Mouse (Mus musculus): ENCODE measurements around the gene Ucn2. TPM values are rescaled to one million over a fixed set of nuclear protein-coding genes. Genes with fewer than 3 reads are reported as not detected.
A peak's percentile ranks its signal among the peaks of the same experiment; 100 is the strongest.

The Ucn2 gene
- polyA plus RNA-seq, 1 experiment from 2014 or later: not detected

DNA sequence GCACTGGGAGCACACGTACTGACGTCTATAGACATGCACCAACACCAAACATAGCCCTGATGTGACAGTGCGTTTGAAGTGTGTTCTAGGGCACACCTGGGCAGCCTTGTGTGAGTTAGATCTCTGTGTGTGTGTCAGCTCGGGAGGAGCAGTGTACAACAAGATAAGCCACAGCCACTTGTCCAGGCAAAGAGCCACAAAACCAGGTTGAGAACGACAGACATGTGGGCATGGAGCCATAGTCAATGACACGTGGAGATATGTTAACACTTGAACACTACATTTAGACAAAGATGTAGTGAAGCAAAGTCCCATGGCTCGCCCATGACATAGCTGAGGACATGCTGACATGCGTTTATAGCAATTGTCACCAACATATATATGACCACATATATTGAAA, 15.2 kb upstream of the Ucn2 start:
- Histone ChIP-seq H3K27me3 (replicated peaks) (no peaks in the 10 kb centered on the region), H3K4me1 (no peaks in the 10 kb centered on the region), H3K36me3 (no peaks in the 10 kb centered on the region), H3K4me2 (no peak overlapping the region), H3K9me3 (replicated peaks) (no peaks in the 10 kb centered on the region), H3K4me3 (replicated peaks) (no peak overlapping the region), H3K9ac (replicated peaks) (no peak overlapping the region), H3K27ac (replicated peaks) (no peak overlapping the region)
- 88% methylated on average over 8 of the region's 8 CpGs for WGBS
- ATAC-seq (ENCODE audit: low FRiP score): no peak

DNA sequence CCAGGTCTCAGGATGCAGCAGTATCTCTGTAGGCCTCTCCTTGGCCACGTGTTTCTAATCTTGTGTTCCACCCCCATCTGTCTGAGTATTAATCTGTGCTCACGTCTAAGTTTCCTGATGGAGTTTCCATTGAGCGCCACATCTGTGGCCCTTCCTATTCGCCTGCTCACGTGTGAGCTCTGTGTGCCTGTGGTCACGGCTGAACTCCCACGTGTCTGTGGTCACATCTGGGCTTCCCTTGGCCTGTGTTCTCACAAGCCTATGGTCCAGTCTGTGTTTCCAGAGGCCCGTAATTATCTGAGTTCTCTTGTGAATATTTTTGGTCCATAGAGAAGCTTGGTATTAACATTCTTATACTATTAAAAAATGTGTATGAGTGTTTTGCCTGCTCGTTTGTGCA, 9.3 kb upstream of the Ucn2 start:
- no peak overlapping the region for H3K4me2 ChIP-seq
- H3K36me3 ChIP-seq: no peaks in the 10 kb centered on the region
- no peak for ATAC-seq (ENCODE audit: low FRiP score)

DNA sequence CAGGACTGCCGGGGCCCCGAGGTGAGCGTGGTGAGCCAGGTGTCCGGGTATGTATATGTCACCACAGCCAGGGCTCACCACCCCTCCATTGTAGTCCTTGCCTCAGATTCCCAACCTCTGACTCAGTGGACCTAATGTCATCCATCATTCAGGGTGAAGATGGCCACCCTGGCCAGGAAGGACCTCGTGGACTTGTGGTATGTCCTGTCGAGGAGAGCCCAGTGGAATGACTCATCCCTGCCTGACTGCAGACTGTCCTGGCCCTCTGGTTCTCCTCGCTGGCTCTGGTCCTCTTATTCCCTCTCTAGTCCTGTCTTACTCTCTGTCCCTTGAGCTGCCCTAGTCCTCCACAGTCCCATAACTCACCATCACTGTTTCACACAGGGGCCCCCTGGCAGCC, 7.8 kb upstream of the Ucn2 start:
- no peaks in the 10 kb centered on the region for H3K36me3 ChIP-seq
- no peak overlapping the region for H3K9ac ChIP-seq (replicated peaks)
- no peaks in the 10 kb centered on the region for H3K4me1 ChIP-seq
- no peak overlapping the region for H3K4me2 ChIP-seq
- H3K27me3 ChIP-seq (replicated peaks): no peaks in the 10 kb centered on the region
- WGBS: 77% methylated on average over 7 of the region's 7 CpGs
- no peak overlapping the region for H3K4me3 ChIP-seq (replicated peaks)
- no peaks in the 10 kb centered on the region for H3K9me3 ChIP-seq (replicated peaks)
- no peak for ATAC-seq (ENCODE audit: low FRiP score)
- H3K27ac ChIP-seq (replicated peaks): no peak overlapping the region

More for the DNA sequence above, 9.3 kb upstream of the Ucn2 start:
- H3K4me3 ChIP-seq (replicated peaks): no peak overlapping the region
- H3K4me1 ChIP-seq: no peaks in the 10 kb centered on the region
- H3K27ac ChIP-seq (replicated peaks): no peak overlapping the region
- WGBS: 89% methylated on average over 9 of the region's 9 CpGs
- no peaks in the 10 kb centered on the region for H3K9me3 ChIP-seq (replicated peaks)
- H3K9ac ChIP-seq (replicated peaks): no peak overlapping the region
- H3K27me3 ChIP-seq (replicated peaks): no peaks in the 10 kb centered on the region

DNA sequence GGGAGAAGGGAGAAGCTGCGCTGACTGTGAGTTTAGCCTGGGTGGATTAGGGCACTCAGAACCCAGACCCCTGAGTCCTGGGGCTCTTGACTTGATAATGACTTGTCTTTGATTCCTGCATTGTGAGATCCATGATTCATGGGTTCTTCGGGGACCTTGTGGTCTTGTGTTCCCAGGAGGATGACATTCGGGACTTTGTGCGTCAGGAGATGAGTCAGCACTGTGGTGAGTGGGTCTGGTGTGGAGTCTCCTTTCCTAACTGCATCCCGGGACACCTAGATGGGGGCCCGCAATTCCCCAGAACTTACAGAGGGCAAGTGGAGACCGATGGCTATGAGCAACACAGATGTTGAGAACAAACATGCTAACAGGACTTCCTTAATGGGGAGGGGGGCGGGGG, 3.3 kb upstream of the Ucn2 start:
- no peaks in the 10 kb centered on the region for H3K9me3 ChIP-seq (replicated peaks)
- 84% methylated on average over 8 of the region's 8 CpGs for WGBS
- H3K27me3 ChIP-seq (replicated peaks): no peaks in the 10 kb centered on the region
- H3K27ac ChIP-seq (replicated peaks): no peak overlapping the region
- H3K4me3 ChIP-seq (replicated peaks): no peak overlapping the region
- no peaks in the 10 kb centered on the region for H3K4me1 ChIP-seq
- H3K36me3 ChIP-seq: no peaks in the 10 kb centered on the region
- ATAC-seq (ENCODE audit: low FRiP score): no peak
- no peak overlapping the region for H3K9ac ChIP-seq (replicated peaks)
- H3K4me2 ChIP-seq: no peak overlapping the region

DNA sequence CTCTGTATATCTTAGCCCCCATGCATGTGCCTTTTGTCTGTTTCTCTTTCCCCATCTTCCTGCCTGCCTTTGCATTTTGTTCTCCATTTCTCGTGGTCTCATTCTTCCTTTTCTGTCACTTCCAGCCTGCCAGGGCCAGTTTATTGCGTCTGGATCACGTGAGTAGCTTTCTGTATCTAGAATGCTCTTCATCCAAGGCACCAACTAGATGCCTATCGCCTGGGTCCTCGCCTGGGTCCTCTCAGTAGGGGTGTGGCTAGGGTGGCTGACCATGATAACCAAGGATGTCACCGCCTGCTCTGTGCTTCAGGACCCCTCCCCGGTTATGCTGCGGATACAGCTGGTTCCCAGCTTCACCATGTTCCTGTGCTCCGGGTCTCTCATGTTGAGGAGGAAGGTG, 2.6 kb upstream of the Ucn2 start:
- ATAC-seq (ENCODE audit: low FRiP score): no peak
- 0 out of 2 replicates have a peak, but pooled peaks cover 3% of the 10 kb centered on the region for H3K4me1 ChIP-seq
- no peaks in the 10 kb centered on the region for H3K36me3 ChIP-seq
- H3K27me3 ChIP-seq (replicated peaks): no peaks in the 10 kb centered on the region
- H3K9me3 ChIP-seq (replicated peaks): no peaks in the 10 kb centered on the region
- no peak overlapping the region for H3K9ac ChIP-seq (replicated peaks)
- no peak overlapping the region for H3K4me3 ChIP-seq (replicated peaks)
- H3K4me2 ChIP-seq: no peak overlapping the region
- WGBS: 78% methylated on average over 9 of the region's 9 CpGs
- H3K27ac ChIP-seq (replicated peaks): no peak overlapping the region

DNA sequence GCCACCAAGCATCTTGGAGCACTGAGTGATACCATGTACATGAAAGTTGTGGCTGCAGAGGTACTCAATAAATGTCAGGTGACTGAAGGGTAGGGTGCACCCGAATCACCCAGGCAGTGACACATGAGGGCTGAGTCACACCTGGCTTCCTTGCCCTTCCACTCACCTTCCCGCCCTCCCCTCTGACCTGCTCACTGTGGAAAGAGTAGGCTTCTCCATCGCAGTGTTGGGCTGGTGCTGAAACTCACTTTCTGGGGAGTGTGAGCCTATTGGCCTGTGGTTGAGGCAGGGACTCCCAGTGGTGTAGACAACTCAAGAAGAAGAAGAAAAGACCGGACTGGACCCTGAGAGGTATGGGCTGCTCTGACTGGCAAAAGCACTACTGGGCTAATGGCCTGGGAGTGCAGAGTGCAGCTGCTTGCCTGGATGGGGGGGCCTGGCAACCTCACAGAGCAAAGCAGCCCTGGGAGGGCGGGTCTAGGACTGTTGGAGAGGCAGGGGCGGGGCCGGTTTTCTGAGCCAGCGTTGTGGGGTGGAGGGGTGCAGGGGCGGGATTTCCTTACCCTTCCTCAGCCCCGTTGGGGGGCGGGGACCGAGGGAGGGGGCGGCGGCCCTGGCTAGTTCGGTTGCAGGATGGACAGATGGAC, 2.0 kb downstream of the Ucn2 start:
- no peak overlapping the region for H3K4me3 ChIP-seq (replicated peaks)
- WGBS: 25% methylated on average over 15 of the region's 15 CpGs

DNA sequence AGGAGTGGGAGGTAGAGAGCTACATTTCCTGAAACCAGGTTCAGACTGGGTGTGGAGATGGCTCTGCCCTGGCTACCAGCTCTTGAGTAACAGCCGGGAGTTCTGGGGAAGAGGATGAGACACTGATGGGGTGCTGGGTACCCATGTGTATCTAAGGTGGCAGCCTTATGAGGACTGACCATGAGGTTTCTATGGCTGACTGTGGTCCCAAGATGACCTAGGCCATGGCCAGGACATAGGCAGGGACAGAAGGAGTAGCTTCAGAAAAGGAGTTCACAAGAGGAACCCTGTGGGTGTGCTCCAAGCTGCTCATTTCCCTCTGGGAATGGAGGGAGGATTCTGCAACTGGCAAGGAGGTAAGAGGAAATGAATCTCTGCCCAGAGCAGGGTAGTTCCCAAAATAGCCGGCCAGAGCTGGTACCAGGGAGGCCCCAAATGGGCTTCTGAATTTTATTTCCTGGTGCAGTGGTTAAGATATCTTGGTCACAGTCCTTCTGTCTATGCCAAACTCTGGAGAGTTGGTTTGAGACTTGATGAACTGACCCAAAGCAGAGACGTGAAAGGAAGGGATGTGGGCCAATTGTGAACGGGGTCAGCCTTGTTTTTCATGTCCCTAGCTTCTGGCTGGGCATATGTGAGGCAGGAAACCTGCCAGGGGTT, 4.1 kb downstream of the Ucn2 start:
- 86% methylated on average over 4 of the region's 4 CpGs for WGBS
- ATAC-seq (ENCODE audit: low FRiP score): no peak
- Histone ChIP-seq H3K4me1 (peaks cover 34% of the 10 kb centered on the region), H3K27me3 (replicated peaks) (no peaks in the 10 kb centered on the region), H3K9ac (replicated peaks) (no peak overlapping the region), H3K36me3 (no peaks in the 10 kb centered on the region), H3K9me3 (replicated peaks) (no peaks in the 10 kb centered on the region), H3K4me2 (no peak overlapping the region), H3K27ac (replicated peaks) (no peak overlapping the region), H3K4me3 (replicated peaks) (no peak overlapping the region)

More for the DNA sequence above, 2.0 kb downstream of the Ucn2 start:
- H3K4me2 ChIP-seq: peak overlapping the region; percentile 22
- H3K36me3 ChIP-seq: no peaks in the 10 kb centered on the region
- no peak for ATAC-seq (ENCODE audit: low FRiP score)
- no peak overlapping the region for H3K27ac ChIP-seq (replicated peaks)
- H3K4me1 ChIP-seq: peaks cover 21% of the 10 kb centered on the region
- no peak overlapping the region for H3K9ac ChIP-seq (replicated peaks)
- no peaks in the 10 kb centered on the region for H3K9me3 ChIP-seq (replicated peaks)
- H3K27me3 ChIP-seq (replicated peaks): no peaks in the 10 kb centered on the region

DNA sequence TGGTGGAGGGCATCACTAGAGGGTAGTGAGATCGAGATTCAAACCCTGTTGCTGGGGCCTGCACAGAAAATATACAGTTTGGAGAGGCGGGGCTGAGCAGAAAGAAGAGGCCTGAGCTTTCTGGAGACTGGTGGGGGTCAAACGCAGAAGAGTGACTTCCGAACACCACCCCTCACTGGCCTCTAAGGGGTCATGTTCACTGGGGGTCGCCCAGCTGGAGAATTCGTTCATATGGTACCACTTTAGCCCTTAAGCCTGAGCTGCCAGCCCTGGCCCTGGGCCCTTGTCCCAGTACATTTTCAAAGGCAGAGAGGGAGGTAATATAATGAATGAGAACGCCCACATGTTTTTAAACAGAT, 4.6 kb downstream of the Ucn2 start:
- no peaks in the 10 kb centered on the region for H3K36me3 ChIP-seq
- WGBS: 82% methylated on average over 7 of the region's 7 CpGs
- no peaks in the 10 kb centered on the region for H3K27me3 ChIP-seq (replicated peaks)
- no peak for ATAC-seq (ENCODE audit: low FRiP score)
- H3K4me1 ChIP-seq: peaks cover 38% of the 10 kb centered on the region
- H3K9me3 ChIP-seq (replicated peaks): no peaks in the 10 kb centered on the region
- H3K9ac ChIP-seq (replicated peaks): no peak overlapping the region
- no peak overlapping the region for H3K4me3 ChIP-seq (replicated peaks)
- H3K4me2 ChIP-seq: no peak overlapping the region
- no peak overlapping the region for H3K27ac ChIP-seq (replicated peaks)

DNA sequence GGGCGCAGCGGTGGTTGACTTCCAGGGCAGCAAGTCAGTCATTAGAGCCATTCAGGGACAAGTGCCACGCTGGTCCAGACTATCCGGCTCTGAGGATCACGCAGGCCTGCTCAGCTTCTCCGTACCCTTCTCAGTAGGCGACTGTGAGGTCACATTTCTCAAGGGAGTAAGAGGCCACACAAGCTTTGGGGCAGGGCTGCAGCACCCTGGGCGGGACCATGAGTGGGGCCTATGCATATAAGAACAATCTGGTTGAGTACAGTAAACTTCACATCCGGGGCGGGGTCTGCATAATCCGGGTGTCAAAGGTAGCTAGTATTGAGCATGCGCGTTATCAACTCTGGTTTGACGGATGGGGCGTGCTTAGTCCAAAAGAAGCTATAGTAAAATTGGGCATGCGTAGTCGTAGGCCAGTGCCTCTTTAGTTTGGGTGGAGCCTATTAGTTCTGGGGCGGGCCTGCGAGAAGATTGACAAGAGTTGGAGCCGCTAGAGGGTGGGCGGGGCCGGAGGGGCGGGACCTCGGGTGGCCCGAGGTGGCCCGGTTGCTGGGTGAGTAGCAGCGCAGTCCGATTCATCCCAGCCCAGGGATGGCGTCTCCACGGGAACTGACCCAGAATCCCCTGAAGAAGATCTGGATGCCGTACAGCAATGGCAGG, 5.7 kb downstream of the Ucn2 start, which contains the start of gene Pfkfb4:
Gene Pfkfb4 (plus strand): TSS at position 351 of the 657 bp plus-strand sequence.
- H3K4me2 ChIP-seq: peak within 1 kb of the TSS; percentile 85
- H3K9ac ChIP-seq (replicated peaks): peak within 1 kb of the TSS; percentile 63
- H3K9me3 ChIP-seq (replicated peaks): no peaks in the 10 kb centered on the region
- H3K27ac ChIP-seq (replicated peaks): peak within 1 kb of the TSS; percentile 86
- no peaks in the 10 kb centered on the region for H3K27me3 ChIP-seq (replicated peaks)
- peak; percentile 95 for ATAC-seq (ENCODE audit: low FRiP score)
- peaks cover 44% of the 10 kb centered on the region for H3K4me1 ChIP-seq
- 1% methylated on average over 31 of the region's 31 CpGs for WGBS
- H3K36me3 ChIP-seq: no peaks in the 10 kb centered on the region
- H3K4me3 ChIP-seq (replicated peaks): peak within 1 kb of the TSS; percentile 56

DNA sequence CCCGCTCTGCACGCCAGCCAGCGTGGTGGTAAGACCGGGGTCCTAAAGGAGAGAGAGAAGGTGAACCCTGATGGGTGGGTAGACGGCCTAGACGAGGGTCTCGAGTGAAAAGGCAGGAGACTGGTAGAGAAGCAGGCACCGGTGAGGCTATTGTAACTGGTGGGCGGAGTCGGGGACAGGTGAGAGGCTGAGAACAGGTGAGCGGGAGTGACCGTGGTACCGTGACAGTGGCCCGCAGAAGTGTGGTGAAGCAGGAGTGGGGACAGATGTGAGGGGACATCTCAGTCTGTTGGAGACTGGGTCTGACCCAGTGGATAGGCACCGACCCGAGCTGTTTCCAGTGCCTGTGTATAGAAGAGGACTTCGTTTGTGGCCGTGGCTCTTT, 6.3 kb downstream of the Ucn2 start:
- Histone ChIP-seq H3K9me3 (replicated peaks) (no peaks in the 10 kb centered on the region), H3K4me1 (peaks cover 44% of the 10 kb centered on the region), H3K36me3 (no peaks in the 10 kb centered on the region), H3K27ac (replicated peaks) (peak overlapping the region; percentile 77), H3K9ac (replicated peaks) (peak overlapping the region; percentile 63), H3K27me3 (replicated peaks) (no peaks in the 10 kb centered on the region), H3K4me3 (replicated peaks) (peak overlapping the region; percentile 56), H3K4me2 (peak overlapping the region; percentile 85)
- 12% methylated on average over 18 of the region's 18 CpGs for WGBS
- ATAC-seq (ENCODE audit: low FRiP score): no peak; the same call in 1 of the 2 replicates

DNA sequence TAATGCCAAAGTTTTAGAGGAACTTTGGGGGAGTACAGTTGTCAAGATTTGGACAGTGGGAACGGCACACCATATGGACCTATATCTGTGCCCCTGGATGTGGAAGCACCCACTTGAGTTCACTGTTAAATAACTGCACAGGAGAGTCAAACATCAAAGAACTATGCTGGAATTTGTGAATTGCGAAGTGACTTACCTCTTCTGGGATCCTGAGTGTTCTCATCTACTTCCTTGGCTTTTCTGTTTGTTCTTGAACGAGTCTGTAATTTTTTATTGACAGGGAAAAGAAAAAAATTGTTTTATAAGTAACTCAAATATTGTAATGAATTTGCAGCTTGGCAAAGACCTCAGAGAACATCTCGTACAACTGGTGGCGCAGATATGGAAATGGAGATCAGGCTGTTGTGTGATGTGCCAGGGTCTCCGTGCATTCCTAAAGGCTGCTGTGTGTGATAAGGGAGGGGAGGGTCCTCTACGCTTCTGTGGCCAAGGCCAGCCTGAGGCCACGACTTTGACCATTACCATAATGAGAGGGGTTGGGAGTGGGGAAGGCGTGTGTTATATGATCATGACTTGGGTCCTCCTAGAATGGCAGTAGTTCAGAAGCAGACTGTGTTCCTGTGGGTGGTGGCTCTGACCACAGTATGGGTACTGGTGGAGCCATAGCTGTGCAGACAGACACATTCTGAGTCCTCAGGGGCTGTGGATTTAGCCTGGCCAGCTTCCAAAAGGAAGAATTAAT, 7.0 kb downstream of the Ucn2 start:
- Histone ChIP-seq H3K4me3 (replicated peaks) (peak overlapping the region; percentile 56), H3K27ac (replicated peaks) (no peak overlapping the region), H3K9me3 (replicated peaks) (no peaks in the 10 kb centered on the region), H3K36me3 (no peaks in the 10 kb centered on the region), H3K27me3 (replicated peaks) (no peaks in the 10 kb centered on the region), H3K9ac (replicated peaks) (no peak overlapping the region; the same call in 1 of the 2 replicates), H3K4me1 (peaks cover 44% of the 10 kb centered on the region), H3K4me2 (peak overlapping the region; percentile 85)
- WGBS: 87% methylated on average over 9 of the region's 9 CpGs
- ATAC-seq (ENCODE audit: low FRiP score): no peak

All from neural tube, embryonic 15.5 days (tissue).